Mouse (Mus musculus): ENCODE measurements at regions not wholly inside any gene's neighbourhood (a gene's known extent, or its start where the extent isn't known, plus 50 kb on each side); places are given as distances from the start of the nearest gene placed in this dataset.

DNA sequence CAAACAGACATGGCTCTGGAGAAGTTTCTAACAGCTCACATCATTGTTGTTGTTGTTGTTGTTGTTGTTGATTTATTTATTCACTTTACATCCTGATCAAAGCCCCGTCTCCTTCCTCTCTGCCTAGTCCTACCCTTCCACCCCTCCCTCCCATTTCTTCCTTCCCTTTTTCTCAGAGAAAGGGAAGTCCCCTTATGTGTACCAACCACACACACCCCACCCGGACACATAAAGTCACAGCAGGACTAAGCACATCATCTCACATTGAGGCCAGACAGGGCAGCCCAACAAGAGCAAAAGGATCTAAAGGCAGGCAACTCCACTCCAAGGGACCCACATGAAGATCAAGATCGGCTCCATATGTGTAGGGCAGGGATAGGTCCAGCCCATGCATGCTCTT is 130.1 kb upstream of the Cdyl start:
- Histone ChIP-seq H3K9me3 (ENCODE audit: low read length) (no peaks in the 10 kb centered on the region), H3K36me3 (replicated peaks; ENCODE audit: insufficient read depth, low read length) (no peaks in the 10 kb centered on the region), H3K27me3 (ENCODE audit: insufficient read depth, low read length) (no peaks in the 10 kb centered on the region), H3K9ac (replicated peaks) (no peak overlapping the region), H3K27ac (ENCODE audit: low read depth) (no peak overlapping the region), H3K4me2 (ENCODE audit: low read depth, low read length) (no peak overlapping the region), H3K4me1 (ENCODE audit: insufficient read depth) (no peaks in the 10 kb centered on the region), H3K4me3 (ENCODE audit: low read depth, low read length) (no peak overlapping the region)
- WGBS (ENCODE audit: insufficient replicate concordance), result 48% methylated on average over 3 of the region's 3 CpGs
- DNase-seq, result no peak
- no peak for ATAC-seq
- TF ChIP-seq CTCF (IDR thresholded peaks at IDR 0.05; ENCODE audit: low read depth) (no peak), EP300 (IDR thresholded peaks at IDR 0.05; ENCODE audit: low read depth) (no peak)

DNA sequence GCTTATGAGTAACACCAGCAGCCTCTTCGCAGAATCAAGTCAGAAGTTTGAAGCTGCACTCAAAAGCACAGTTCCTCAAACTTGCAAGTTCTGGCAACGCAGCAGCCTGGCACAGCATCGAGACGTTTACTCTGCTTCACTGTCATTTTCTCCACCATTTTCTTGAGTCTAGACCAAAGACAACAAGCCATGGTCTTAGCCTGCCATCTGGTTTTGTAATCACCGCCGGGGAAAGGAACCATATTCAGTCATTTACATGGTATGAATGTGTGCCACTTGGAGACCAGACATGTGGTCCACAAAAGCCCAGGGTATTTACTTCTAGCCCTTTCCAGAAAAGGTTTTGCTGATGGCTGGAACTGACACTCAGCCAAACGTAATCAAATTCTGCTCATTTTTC is 122.5 kb upstream of the Cdyl start:
- no peak overlapping the region for H3K4me3 ChIP-seq (ENCODE audit: low read depth, low read length)
- no peak overlapping the region for H3K9ac ChIP-seq (replicated peaks)
- no peaks in the 10 kb centered on the region for H3K36me3 ChIP-seq (replicated peaks; ENCODE audit: insufficient read depth, low read length)
- H3K27ac ChIP-seq (ENCODE audit: low read depth), result no peak overlapping the region
- ATAC-seq (no peak), DNase-seq (no peak)
- H3K4me1 ChIP-seq (ENCODE audit: insufficient read depth), result no peaks in the 10 kb centered on the region
- no peak for TF ChIP-seq EP300 (IDR thresholded peaks at IDR 0.05; ENCODE audit: low read depth)
- no peak for TF ChIP-seq CTCF (IDR thresholded peaks at IDR 0.05; ENCODE audit: low read depth)
- H3K27me3 ChIP-seq (ENCODE audit: insufficient read depth, low read length), result no peaks in the 10 kb centered on the region
- no peaks in the 10 kb centered on the region for H3K9me3 ChIP-seq (ENCODE audit: low read length)
- no peak overlapping the region for H3K4me2 ChIP-seq (ENCODE audit: low read depth, low read length)
- WGBS (ENCODE audit: insufficient replicate concordance), result 80% methylated on average over 7 of the region's 7 CpGs

DNA sequence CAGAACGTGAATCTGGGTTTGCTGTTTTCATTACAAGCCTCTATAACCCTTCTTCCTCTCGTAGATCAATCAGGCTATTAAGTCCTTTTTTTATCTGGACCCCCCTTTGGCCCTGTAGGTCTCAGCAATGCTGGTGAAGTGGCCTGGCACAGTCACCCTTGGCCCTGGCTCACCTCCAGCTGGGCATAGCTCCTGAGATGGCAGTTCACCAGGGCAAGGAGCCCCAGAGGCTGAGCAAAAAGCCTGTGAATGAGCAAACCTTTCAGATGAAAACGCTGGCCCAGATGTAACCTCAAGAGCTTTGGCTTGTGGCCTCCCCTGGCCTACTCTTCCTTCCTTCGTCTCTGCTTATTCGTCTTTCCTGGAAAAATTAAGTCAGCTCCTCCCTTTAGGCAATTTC is 121.7 kb upstream of the Cdyl start:
- Histone ChIP-seq H3K4me3 (ENCODE audit: low read depth, low read length) (no peak overlapping the region), H3K9me3 (ENCODE audit: low read length) (no peaks in the 10 kb centered on the region), H3K27ac (ENCODE audit: low read depth) (no peak overlapping the region), H3K4me2 (ENCODE audit: low read depth, low read length) (no peak overlapping the region), H3K4me1 (ENCODE audit: insufficient read depth) (no peaks in the 10 kb centered on the region), H3K27me3 (ENCODE audit: insufficient read depth, low read length) (no peaks in the 10 kb centered on the region), H3K9ac (replicated peaks) (no peak overlapping the region), H3K36me3 (replicated peaks; ENCODE audit: insufficient read depth, low read length) (no peaks in the 10 kb centered on the region)
- 61% methylated on average over 5 of the region's 5 CpGs for WGBS (ENCODE audit: insufficient replicate concordance)
- no peak for TF ChIP-seq CTCF (IDR thresholded peaks at IDR 0.05; ENCODE audit: low read depth)
- TF ChIP-seq EP300 (IDR thresholded peaks at IDR 0.05; ENCODE audit: low read depth), result no peak
- DNase-seq (no peak), ATAC-seq (no peak)

- Histone ChIP-seq H3K4me1 (ENCODE audit: insufficient read depth) (no peaks in the 10 kb centered on the region), H3K4me3 (ENCODE audit: low read depth, low read length) (no peak overlapping the region), H3K9ac (replicated peaks) (no peak overlapping the region), H3K36me3 (replicated peaks; ENCODE audit: insufficient read depth, low read length) (no peaks in the 10 kb centered on the region), H3K9me3 (ENCODE audit: low read length) (no peaks in the 10 kb centered on the region), H3K27ac (ENCODE audit: low read depth) (no peak overlapping the region), H3K27me3 (ENCODE audit: insufficient read depth, low read length) (no peaks in the 10 kb centered on the region), H3K4me2 (ENCODE audit: low read depth, low read length) (no peak overlapping the region)
- TF ChIP-seq CTCF (IDR thresholded peaks at IDR 0.05; ENCODE audit: low read depth) (no peak), EP300 (IDR thresholded peaks at IDR 0.05; ENCODE audit: low read depth) (no peak)
- ATAC-seq, result no peak
- WGBS (ENCODE audit: insufficient replicate concordance), result 73% methylated on average over 2 of the region's 2 CpGs
- DNase-seq, result no peak
These were observed 119.2 kb upstream of the Cdyl start for GRCm38 (mm10) chr13:35540433-35540832.

GRCm38 (mm10) chr13:35541053-35541452 is 118.6 kb upstream of the Cdyl start:
- WGBS (ENCODE audit: insufficient replicate concordance), result 77% methylated on average over 6 of the region's 6 CpGs
- no peak for ATAC-seq
- no peak for DNase-seq

GRCm38 (mm10) chr13:35564006-35564405 is 95.6 kb upstream of the Cdyl start:
- ATAC-seq (no peak), DNase-seq (no peak)
- TF ChIP-seq CTCF (IDR thresholded peaks at IDR 0.05; ENCODE audit: low read depth) (no peak), EP300 (IDR thresholded peaks at IDR 0.05; ENCODE audit: low read depth) (no peak)
- H3K9me3 ChIP-seq (ENCODE audit: low read length), result no peaks in the 10 kb centered on the region
- no peak overlapping the region for H3K9ac ChIP-seq (replicated peaks)
- H3K4me1 ChIP-seq (ENCODE audit: insufficient read depth), result no peaks in the 10 kb centered on the region
- no peaks in the 10 kb centered on the region for H3K36me3 ChIP-seq (replicated peaks; ENCODE audit: insufficient read depth, low read length)
- H3K27ac ChIP-seq (ENCODE audit: low read depth), result no peak overlapping the region
- no peak overlapping the region for H3K4me3 ChIP-seq (ENCODE audit: low read depth, low read length)
- no peaks in the 10 kb centered on the region for H3K27me3 ChIP-seq (ENCODE audit: insufficient read depth, low read length)
- no peak overlapping the region for H3K4me2 ChIP-seq (ENCODE audit: low read depth, low read length)
- WGBS (ENCODE audit: insufficient replicate concordance), result 23% methylated on average over 1 of the region's 1 CpGs

More at GRCm38 (mm10) chr13:35541053-35541452, 118.6 kb upstream of the Cdyl start:
- H3K4me2 ChIP-seq (ENCODE audit: low read depth, low read length), result no peak overlapping the region
- no peaks in the 10 kb centered on the region for H3K27me3 ChIP-seq (ENCODE audit: insufficient read depth, low read length)
- H3K27ac ChIP-seq (ENCODE audit: low read depth), result no peak overlapping the region
- H3K4me3 ChIP-seq (ENCODE audit: low read depth, low read length), result no peak overlapping the region
- H3K9me3 ChIP-seq (ENCODE audit: low read length), result no peaks in the 10 kb centered on the region
- no peaks in the 10 kb centered on the region for H3K4me1 ChIP-seq (ENCODE audit: insufficient read depth)
- no peaks in the 10 kb centered on the region for H3K36me3 ChIP-seq (replicated peaks; ENCODE audit: insufficient read depth, low read length)
- H3K9ac ChIP-seq (replicated peaks), result no peak overlapping the region
- TF ChIP-seq EP300 (IDR thresholded peaks at IDR 0.05; ENCODE audit: low read depth), result no peak

DNA sequence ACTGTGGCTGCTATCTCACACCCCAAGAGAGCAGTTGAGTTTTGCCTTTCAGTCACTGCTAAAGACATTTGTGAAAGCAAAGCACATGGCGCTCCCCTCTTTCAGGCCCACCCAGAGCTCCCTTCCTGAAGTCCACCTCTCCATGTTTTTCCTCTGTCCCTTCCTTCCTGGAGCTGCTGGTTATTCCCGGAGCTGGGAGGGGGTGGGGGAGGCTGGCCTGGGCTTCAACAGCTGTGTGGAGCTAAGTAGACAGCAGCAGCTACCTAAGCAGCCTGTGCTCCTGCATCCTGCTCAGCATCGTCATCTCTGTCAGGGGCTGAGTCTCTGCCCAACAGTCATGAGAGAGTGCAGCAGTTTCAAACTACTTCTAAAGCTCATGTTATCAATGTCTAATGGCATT is 78.0 kb upstream of the Cdyl start:
- TF ChIP-seq EP300 (IDR thresholded peaks at IDR 0.05; ENCODE audit: low read depth) (no peak), CTCF (IDR thresholded peaks at IDR 0.05; ENCODE audit: low read depth) (no peak)
- Histone ChIP-seq H3K4me3 (ENCODE audit: low read depth, low read length) (no peak overlapping the region), H3K4me1 (ENCODE audit: insufficient read depth) (no peaks in the 10 kb centered on the region), H3K9ac (replicated peaks) (no peak overlapping the region), H3K27ac (ENCODE audit: low read depth) (no peak overlapping the region), H3K27me3 (ENCODE audit: insufficient read depth, low read length) (no peaks in the 10 kb centered on the region), H3K4me2 (ENCODE audit: low read depth, low read length) (no peak overlapping the region), H3K36me3 (replicated peaks; ENCODE audit: insufficient read depth, low read length) (no peaks in the 10 kb centered on the region), H3K9me3 (ENCODE audit: low read length) (no peaks in the 10 kb centered on the region)
- ATAC-seq (no peak), DNase-seq (no peak)
- WGBS (ENCODE audit: insufficient replicate concordance), result 58% methylated on average over 3 of the region's 3 CpGs
